In genomic region chr12:51822236-51822635, GRCm38 (mm10) we compare ENCODE assay signal across 15 mouse cellular contexts. TPM values are rescaled to one million over a fixed set of nuclear protein-coding genes. Genes with fewer than 3 reads are reported as not detected.
DNase-seq lines count a peak whose midpoint lies in the region; ATAC-seq and TF ChIP-seq lines count a peak whose summit lies in the region.
"Had no signal": no experiment of that assay in that cellular context is flagged by ENCODE, and none has a peak within 500 bp of the region (broad histone marks: within the 10 kb centered on the region; RNA-seq: fewer than 3 reads in every experiment).

No protein-coding gene starts in this region.

- no peaks in the 10 kb centered on the region for H3K9me3 ChIP-seq in heart, embryonic 10.5 days
- no peaks in the 10 kb centered on the region for H3K9me3 ChIP-seq in MEL (replicated peaks; ENCODE audit: insufficient read depth, low read length)
- H3K9me3 ChIP-seq: forebrain, embryonic 15.5 days; midbrain, embryonic 15.5 days had no signal

- no peak for TF ChIP-seq POLR2A in heart, adult 2 months (IDR thresholded peaks at IDR 0.05; ENCODE audit: insufficient read depth, low read depth, low read length)
- TF ChIP-seq POLR2A in MEL (IDR thresholded peaks at IDR 0.05; ENCODE audit: control insufficient read depth in 1 of 2, insufficient read depth in 1 of 2, low read depth in 1 of 2, low read length in 2 of 2, poor library complexity in 1 of 2) = no peak

- no peak overlapping the region for H3K9ac ChIP-seq in heart, adult 2 months (ENCODE audit: low read depth, low read length)
- H3K9ac ChIP-seq in MEL (ENCODE audit: control insufficient read depth, low read depth, low read length, poor library complexity, severe bottlenecking) = no peak overlapping the region
- H3K9ac ChIP-seq: forebrain, embryonic 15.5 days; midbrain, embryonic 15.5 days had no signal

- peaks cover 12% of the 10 kb centered on the region for H3K4me1 ChIP-seq in heart, adult 2 months (ENCODE audit: control insufficient read depth, insufficient read depth, low read length)
- H3K4me1 ChIP-seq in heart, embryonic 10.5 days = peaks cover 30% of the 10 kb centered on the region
- peaks cover 36 to 40% of the 10 kb centered on the region in 2 experiments for H3K4me1 ChIP-seq in MEL (ENCODE audit: control insufficient read depth in 1 of 2, insufficient read depth in 2 of 2, low read length in 2 of 2)

- intact Hi-C loops in heart, adult 2 months (cut with DNase I) = no loop called here

- H3K27me3 ChIP-seq in heart, adult 2 months (ENCODE audit: control insufficient read depth, insufficient read depth, low read length) = no peaks in the 10 kb centered on the region
- H3K27me3 ChIP-seq in heart, embryonic 10.5 days (ENCODE audit: insufficient read depth, poor library complexity, severe bottlenecking) = no peaks in the 10 kb centered on the region
- no peaks in the 10 kb centered on the region for H3K27me3 ChIP-seq in MEL (ENCODE audit: control insufficient read depth in 1 of 2, insufficient read depth in 2 of 2, low read length in 2 of 2)
- no peaks in the 10 kb centered on the region for H3K27me3 ChIP-seq in splenic B cell, adult 2 months (ENCODE audit: control insufficient read depth, insufficient read depth, low read length, poor library complexity, severe bottlenecking)
- H3K27me3 ChIP-seq: forebrain, embryonic 15.5 days; midbrain, embryonic 15.5 days had no signal

- no peak for DNase-seq in heart, adult 2 months
- no peak for DNase-seq in heart, embryonic 10.5 days (ENCODE audit: low spot score)
- peak; percentile 49 for DNase-seq in lung, postnatal 36 days
- no peak for DNase-seq in lung, postnatal 10 days
- peak; percentile 46 for DNase-seq in MEL (ENCODE audit: low read depth, low spot score)
- DNase-seq in splenic B cell, adult 2 months (ENCODE audit: low read depth, low spot score) = peak; percentile 59
- DNase-seq: cerebellum, postnatal 14 days; gastrocnemius, postnatal 14 days; heart, postnatal 36 days; lung, postnatal 4 days; right cerebral cortex, postnatal 25 days had no signal

- no peak for TF ChIP-seq EP300 in heart, adult 2 months (IDR thresholded peaks at IDR 0.05; ENCODE audit: insufficient read depth, low read depth, low read length)
- no peak for TF ChIP-seq EP300 in MEL (IDR thresholded peaks at IDR 0.05; ENCODE audit: low read depth in 1 of 2, low read length in 2 of 2)

- TF ChIP-seq CTCF in heart, adult 2 months (IDR thresholded peaks at IDR 0.05) = peak; percentile 53
- TF ChIP-seq CTCF in MEL (IDR thresholded peaks at IDR 0.05 in 2 of 3, conservative IDR thresholded peaks at IDR 0.05 in 1 of 3; ENCODE audit: control insufficient read depth in 1 of 3, insufficient read depth in 1 of 3, low read depth in 2 of 3, low read length in 3 of 3, poor library complexity in 1 of 3, severe bottlenecking in 1 of 3) = peak in 2 of 3 experiments; percentile 22 to 46; a peak in 2 of 6 replicates

- H3K36me3 ChIP-seq in heart, adult 2 months (ENCODE audit: control insufficient read depth, insufficient read depth, low read length) = peaks cover 29% of the 10 kb centered on the region
- H3K36me3 ChIP-seq in heart, embryonic 10.5 days = peaks cover 30% of the 10 kb centered on the region
- peaks cover 20 to 68% of the 10 kb centered on the region in 2 experiments for H3K36me3 ChIP-seq in MEL (ENCODE audit: control insufficient read depth in 1 of 2, insufficient read depth in 2 of 2, low read length in 2 of 2)
- peaks cover 6% of the 10 kb centered on the region; the same call in 1 of the 2 replicates for H3K36me3 ChIP-seq in splenic B cell, adult 2 months (ENCODE audit: control insufficient read depth, insufficient read depth, low read length, poor library complexity, severe bottlenecking)

- H3K27ac ChIP-seq in heart, adult 2 months = no peak overlapping the region
- H3K27ac ChIP-seq in heart, embryonic 10.5 days = no peak overlapping the region
- H3K27ac ChIP-seq in MEL (ENCODE audit: control insufficient read depth, low read depth, low read length) = no peak overlapping the region
- H3K27ac ChIP-seq: forebrain, embryonic 15.5 days; midbrain, embryonic 15.5 days had no signal

- peaks cover 9% of the 10 kb centered on the region for H3K79me2 ChIP-seq in heart, adult 2 months (replicated peaks; ENCODE audit: control insufficient read depth, insufficient read depth, low read length)
- peaks cover 65% of the 10 kb centered on the region for H3K79me2 ChIP-seq in MEL (ENCODE audit: control insufficient read depth, insufficient read depth, low read length, poor library complexity)

- peak; percentile 31 for TF ChIP-seq RAD21 in MEL (IDR thresholded peaks at IDR 0.05; ENCODE audit: low read depth, low read length)

- 84% methylated on average over 3 of the region's 3 CpGs for WGBS in heart, adult 2 months
- WGBS in heart, embryonic 10.5 days = 90% methylated on average over 3 of the region's 3 CpGs

- no peak overlapping the region for H3K4me3 ChIP-seq in heart, adult 2 months
- no peak overlapping the region for H3K4me3 ChIP-seq in heart, embryonic 10.5 days
- no peak overlapping the region for H3K4me3 ChIP-seq in MEL (ENCODE audit: control insufficient read depth in 1 of 2, insufficient read depth in 1 of 2, low read depth in 2 of 2, low read length in 2 of 2)
- H3K4me3 ChIP-seq: forebrain, embryonic 15.5 days; midbrain, embryonic 15.5 days had no signal

- ATAC-seq in inflammation-experienced regulatory T-cells, adult 6 months = no peak
- ATAC-seq: forebrain, embryonic 15.5 days; hindbrain, embryonic 16.5 days; midbrain, embryonic 15.5 days had no signal

TF ChIP-seq in MEL, 35 proteins besides CTCF, POLR2A, EP300 and RAD21:
- TF ChIP-seq TAL1 (IDR thresholded peaks at IDR 0.05; ENCODE audit: low read length) (no peak), UBTF (IDR thresholded peaks at IDR 0.05; ENCODE audit: borderline replicate concordance, insufficient read depth, low read depth, low read length) (no peak), NELFE (IDR thresholded peaks at IDR 0.05; ENCODE audit: low read depth, low read length) (no peak), TBP (IDR thresholded peaks at IDR 0.05; ENCODE audit: low read depth, low read length) (no peak), ZNF384 (IDR thresholded peaks at IDR 0.05; ENCODE audit: low read depth, low read length) (0 out of 2 replicates have a peak, but pooled peaks have one; percentile 4), POLR2AphosphoS5 (IDR thresholded peaks at IDR 0.05; ENCODE audit: borderline replicate concordance, low read depth, low read length) (no peak), USF2 (IDR thresholded peaks at IDR 0.05; ENCODE audit: borderline replicate concordance in 1 of 2, insufficient read depth in 1 of 2, low read depth in 1 of 2, low read length in 2 of 2) (no peak), SMC3 (IDR thresholded peaks at IDR 0.05; ENCODE audit: low read depth, low read length) (peak; percentile 33; the same call in 1 of the 2 replicates), MAX (IDR thresholded peaks at IDR 0.05; ENCODE audit: low read length) (no peak), ETS1 (IDR thresholded peaks at IDR 0.05; ENCODE audit: low read depth, low read length) (no peak), ZC3H11A (IDR thresholded peaks at IDR 0.05; ENCODE audit: low read depth, low read length) (peak; percentile 40; the same call in 1 of the 2 replicates), ZKSCAN1 (IDR thresholded peaks at IDR 0.05; ENCODE audit: low read depth, low read length) (no peak), HCFC1 (IDR thresholded peaks at IDR 0.05; ENCODE audit: low read depth, low read length) (no peak), SIN3A (IDR thresholded peaks at IDR 0.05; ENCODE audit: low read length) (no peak), NRF1 (IDR thresholded peaks at IDR 0.05; ENCODE audit: insufficient read depth, low read depth, low read length, poor library complexity, severe bottlenecking) (no peak), USF1 (IDR thresholded peaks at IDR 0.05; ENCODE audit: low read depth, low read length) (no peak), MYC (IDR thresholded peaks at IDR 0.05; ENCODE audit: low read depth, low read length) (0 out of 2 replicates have a peak, but pooled peaks have one; percentile 41), POLR2AphosphoS2 (IDR thresholded peaks at IDR 0.05; ENCODE audit: low read length) (no peak), CHD1 (IDR thresholded peaks at IDR 0.05; ENCODE audit: low read depth, low read length) (no peak), JUND (IDR thresholded peaks at IDR 0.05; ENCODE audit: low read depth, low read length) (no peak), MEF2A (IDR thresholded peaks at IDR 0.05; ENCODE audit: extremely low read depth, insufficient replicate concordance, low read depth, low read length, poor library complexity, severe bottlenecking) (no peak)

RNA-seq across cellular contexts. Expression of gene Hectd1, which starts 7.1 kb away (rescaled TPM):
- total RNA-seq in heart, adult 2 months (2021) = 10 to 100 TPM; 74.9 to 85.1 TPM
- polyA plus RNA-seq in heart, adult 2 months (2012; rRNA removed) = 17.3 and 36.7 TPM in 2 replicates
- polyA plus RNA-seq in heart, embryonic 10.5 days (2016; fragmentation: Nextera tagmentation; extraction: Ambion mirVana) = 35.2 and 35.6 TPM in 2 replicates
- total RNA-seq in MEL (2012; rRNA removed) = 67.3 and 72.0 TPM in 2 replicates
- 100 to 1,000 TPM in 1 of 2 experiments, 10 to 100 TPM in 1; 55.2 to 248 TPM for polyA plus RNA-seq in MEL (2012; ENCODE audit: insufficient read depth in 1 of 2, insufficient read length in 2 of 2, low read depth in 1 of 2, low replicate concordance in 2 of 2, missing spikeins in 1 of 2)
- 10 to 100 TPM; 58.9 to 78.1 (median 63.5) TPM for polyA plus RNA-seq in inflammation-experienced regulatory T-cells, adult 6 months (2017; shearing (Covaris generic))

Comparison
In these comparisons a context has a peak if more than half of its experiments do, and no peak if none do; other contexts are left out.
1. DNase-seq: peak in lung, postnatal 36 days (single experiment), MEL (single experiment) and splenic B cell, adult 2 months (single experiment); none in heart, adult 2 months (0 of 2), heart, embryonic 10.5 days (single experiment) and lung, postnatal 10 days (single experiment).